Mouse (Mus musculus) CH12.LX (cell line): ENCODE data around the gene Acaca.
"Not testable (repeated sequence)": the region's sequence is repeated elsewhere in the genome, so short reads cannot be mapped to it uniquely, and the experiment has no call there.

Experiments used
- BHLHE40 ChIP-seq: IDR thresholded peaks from 2 replicates; pipeline ENCODE4 v1.6.1; 2011; ENCODE audit warnings: mild to moderate bottlenecking, low read depth, low read length, improper control_type of control experiment
- CTCF ChIP-seq, 2 experiments: IDR thresholded peaks in 1 of 2; conservative IDR thresholded peaks in 1 of 2; 2 replicates each; pipeline ENCODE4 v1.5.1; 2011 to 2012; ENCODE audit warnings: low read depth in 2 of 2, low read length in 2 of 2, improper control_type of control experiment in 1 of 2, inconsistent platforms in 1 of 2, mild to moderate bottlenecking in 1 of 2, moderate library complexity in 1 of 2
- EP300 ChIP-seq: IDR thresholded peaks from 2 replicates; pipeline ENCODE4 v1.6.1; 2011; ENCODE audit warnings: low read length, improper control_type of control experiment
- UBTF ChIP-seq: IDR thresholded peaks from 2 replicates; pipeline ENCODE4 v1.6.1; 2012; ENCODE audit warnings: low read depth, mild to moderate bottlenecking, inconsistent platforms, low read length, improper control_type of control experiment, moderate library complexity

GRCm38 (mm10) chr11:84392066-84392465 lies 262.6 kb downstream of the Acaca start:
- TF ChIP-seq UBTF, EP300, BHLHE40: not testable (repeated sequence)
- TF ChIP-seq CTCF (conservative IDR thresholded peaks at IDR 0.05 in 1 of 2, IDR thresholded peaks at IDR 0.05 in 1 of 2; ENCODE audit: low read depth in 2 of 2, low read length in 2 of 2), result peak in 1 of 2 experiments; percentile 42; a peak in 2 of 4 replicates
